Mouse (Mus musculus) spleen, adult 2 months (tissue): Measurements from ENCODE around the gene Pfn1.

Experiments used
- CTCF ChIP-seq: fragments of 200-500 bp; IDR thresholded peaks from 2 replicates; pipeline ENCODE4 v1.5.1; 2011; ENCODE audit warnings: mild to moderate bottlenecking, inconsistent platforms; ENCODE audit not compliant: insufficient read depth, insufficient read length, insufficient replicate concordance; ENCODE audit errors: extremely low read depth
- POLR2A ChIP-seq: fragments of 200-500 bp; IDR thresholded peaks from 2 replicates; pipeline ENCODE4 v1.6.1; 2011; ENCODE audit warnings: low read depth, low read length, inconsistent platforms

GRCm38 (mm10) chr11:70702781-70703180, 48.3 kb upstream of the Pfn1 start:
- TF ChIP-seq CTCF: no peak
- TF ChIP-seq POLR2A: no peak
